Mouse (Mus musculus) NIH3T3 (cell line): ENCODE data around the gene Gm15517.
"Not testable (repeated sequence)": the region's sequence is repeated elsewhere in the genome, so short reads cannot be mapped to it uniquely, and the experiment has no call there.

Experiments
- DNase-seq: peaks from one replicate; pipeline ENCODE4 v3.0.0-alpha.2; 2012; ENCODE audit warnings: low read depth

The Gm15517 gene

DNA sequence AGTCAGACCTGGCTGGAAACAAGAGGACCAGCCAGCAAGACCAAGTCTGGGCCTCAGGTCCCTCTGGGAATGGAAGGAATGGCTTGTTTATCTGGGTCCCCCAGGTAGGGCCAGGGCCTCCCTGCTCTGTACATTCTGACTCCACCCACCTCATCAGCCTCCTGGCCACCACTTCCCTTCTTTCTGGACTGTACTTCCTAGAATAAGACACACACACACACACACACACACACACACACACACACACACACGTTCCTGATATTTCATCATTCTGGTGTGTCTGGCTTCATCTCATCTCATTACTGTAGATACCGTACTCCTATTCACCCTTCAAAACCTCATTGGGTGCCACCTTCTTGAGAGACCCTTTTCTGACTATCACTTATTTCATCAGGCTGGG, 8.2 kb downstream of the Gm15517 start:
- no peak for DNase-seq

DNA sequence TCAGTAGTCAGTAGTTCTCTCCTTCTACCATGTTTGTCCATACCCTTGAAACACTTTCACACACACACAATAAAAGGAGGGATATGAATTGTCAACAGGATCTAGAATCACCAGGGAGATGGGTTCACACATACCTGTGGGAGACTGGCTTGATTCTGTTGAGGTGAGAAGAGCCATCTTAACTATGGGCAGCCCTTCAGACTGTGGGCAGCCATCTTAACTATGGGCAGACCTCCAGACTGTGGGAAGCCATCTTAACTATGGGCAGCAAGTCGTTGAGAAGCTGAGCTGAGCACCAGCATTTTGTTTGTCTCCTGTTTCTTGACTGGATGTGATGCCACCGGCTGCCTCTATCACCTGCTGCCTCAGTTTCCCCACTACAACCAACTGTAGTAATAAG, 10.1 kb downstream of the Gm15517 start:
- peak; percentile 70 for DNase-seq

DNA sequence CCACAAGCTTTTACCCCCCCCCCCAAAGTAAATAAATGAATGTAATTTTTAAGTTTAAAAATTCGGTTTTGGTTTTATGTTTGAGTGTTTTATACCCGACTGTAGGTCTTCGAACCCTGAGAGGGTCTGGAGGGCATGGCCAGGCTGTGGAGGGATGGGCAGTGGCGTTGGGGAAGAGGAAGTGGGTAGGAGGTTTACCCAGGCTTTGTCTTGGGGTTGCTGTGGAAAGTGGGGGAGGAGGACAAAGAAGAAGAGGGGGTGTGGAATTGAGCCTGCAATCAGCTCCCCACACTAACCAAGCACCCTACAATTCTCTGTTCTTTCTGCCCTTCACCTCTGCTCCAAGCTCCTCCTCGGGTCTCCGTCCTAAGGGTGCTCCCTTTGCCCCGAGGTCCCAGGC, 11.3 kb downstream of the Gm15517 start:
- DNase-seq = no peak

DNA sequence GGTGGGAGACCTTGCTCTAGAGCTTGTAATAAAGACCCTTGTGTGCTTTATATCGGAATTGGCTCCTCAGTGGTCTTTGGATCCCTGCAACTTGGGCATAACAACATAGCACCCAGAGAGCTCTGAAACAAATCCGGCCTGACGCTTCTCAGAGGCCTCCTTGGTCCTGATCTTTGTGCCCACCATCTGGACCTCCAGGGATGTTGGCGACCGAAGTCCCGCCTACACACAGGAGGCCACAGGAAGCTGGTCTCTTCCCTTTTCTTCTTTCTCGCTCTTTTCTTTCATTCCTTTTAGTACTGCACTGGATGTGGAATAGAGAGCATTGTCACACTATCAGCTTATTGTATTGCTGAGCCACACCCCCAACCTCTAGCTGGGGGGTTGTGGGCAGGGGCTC, 12.2 kb downstream of the Gm15517 start:
- DNase-seq = no peak

DNA sequence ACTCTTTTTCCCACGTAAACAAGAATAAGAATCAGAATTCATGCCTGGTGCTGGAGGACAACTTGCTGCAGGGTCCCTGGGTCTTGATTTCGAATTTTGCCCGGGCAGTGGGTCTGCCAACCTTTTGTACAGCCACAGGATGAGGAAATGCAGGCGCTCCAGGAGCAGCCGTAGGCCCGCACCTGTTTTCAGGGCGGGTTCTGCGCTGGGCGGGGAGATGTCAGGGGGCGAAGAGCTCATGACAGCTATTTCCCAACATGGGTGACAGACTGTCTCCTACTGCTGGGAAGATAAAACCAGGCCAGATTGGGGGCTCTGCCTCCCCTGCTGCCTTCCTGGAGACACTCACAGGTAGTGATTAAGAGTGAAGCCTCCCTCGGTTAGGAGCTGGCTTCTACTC, 12.8 kb downstream of the Gm15517 start:
- no peak for DNase-seq

DNA sequence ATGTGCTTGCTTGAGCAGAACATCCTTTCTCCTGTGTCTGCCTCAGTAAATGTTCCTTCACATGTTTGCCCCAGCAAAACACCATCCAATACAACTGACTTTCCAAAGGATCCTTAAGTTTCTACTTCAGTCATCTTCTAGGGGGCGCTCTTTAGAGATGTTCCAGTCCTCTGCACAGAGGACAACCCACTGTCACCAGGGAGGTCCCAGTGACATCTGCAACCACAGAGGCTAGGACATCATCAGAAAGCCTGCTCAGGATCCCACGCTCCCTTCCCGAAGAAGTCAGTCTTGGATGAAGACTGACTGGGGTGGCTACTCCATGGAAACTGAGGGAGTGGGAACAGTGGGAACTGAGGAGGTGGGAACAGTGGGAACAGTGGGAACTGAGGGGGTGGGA, 14.3 kb downstream of the Gm15517 start:
- DNase-seq = no peak

DNA sequence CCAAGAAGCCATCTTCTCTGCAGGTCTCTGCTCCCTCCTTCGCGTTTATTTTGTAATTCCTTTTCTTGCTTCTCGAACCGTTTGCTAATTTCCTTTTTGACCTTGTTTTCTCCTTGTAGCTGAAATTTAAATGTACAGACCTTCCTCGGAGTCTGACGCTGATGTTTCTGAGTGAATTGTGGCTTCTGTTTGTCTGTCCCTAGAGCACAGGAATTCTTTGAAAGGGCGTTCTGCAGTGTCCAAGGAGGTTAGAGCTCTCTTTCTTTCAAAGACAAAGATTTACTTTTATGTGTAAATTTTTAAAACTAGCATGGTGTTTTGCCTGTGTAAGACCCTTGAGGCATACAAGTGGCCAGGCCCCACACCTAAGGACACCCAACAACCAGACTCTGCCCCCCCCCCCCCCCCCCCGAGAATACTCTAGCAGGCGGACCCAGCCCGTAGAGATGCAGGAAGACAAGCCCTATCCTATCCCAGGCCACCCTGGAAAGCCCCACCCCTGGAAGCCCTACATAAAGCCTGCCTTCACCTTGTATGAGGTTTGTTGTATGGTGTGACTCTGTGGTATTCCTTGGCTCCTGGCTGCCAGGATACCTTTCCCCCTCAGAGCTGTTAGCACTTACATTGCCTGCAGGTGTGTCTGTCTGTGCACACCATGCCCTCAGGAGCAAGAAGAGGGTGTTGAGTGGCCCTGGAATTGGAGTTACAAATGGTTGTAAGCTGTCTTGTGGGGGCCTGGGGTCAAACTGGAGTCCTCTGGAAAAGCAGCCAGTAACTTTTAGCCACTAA, 15.4 kb downstream of the Gm15517 start:
- DNase-seq = no peak

DNA sequence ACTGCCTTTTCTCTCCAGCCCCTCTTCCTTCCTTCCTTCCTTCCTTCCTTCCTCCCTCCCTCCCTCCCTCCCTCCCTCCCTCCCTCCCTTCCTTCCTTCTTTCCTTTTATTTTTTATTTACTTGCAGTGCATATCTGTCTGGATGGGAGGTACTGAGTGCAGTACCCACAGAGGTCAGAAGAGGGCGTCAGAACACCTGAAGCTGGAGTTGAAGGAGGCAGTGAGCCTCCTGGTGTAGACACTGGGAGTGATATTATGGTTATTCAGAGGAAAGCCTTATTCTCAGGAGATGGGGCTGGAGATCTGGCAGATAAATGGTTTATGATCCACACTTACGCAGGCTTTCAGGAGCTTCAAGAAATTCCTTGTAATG, 16.0 kb downstream of the Gm15517 start:
- peak; percentile 64 for DNase-seq

DNA sequence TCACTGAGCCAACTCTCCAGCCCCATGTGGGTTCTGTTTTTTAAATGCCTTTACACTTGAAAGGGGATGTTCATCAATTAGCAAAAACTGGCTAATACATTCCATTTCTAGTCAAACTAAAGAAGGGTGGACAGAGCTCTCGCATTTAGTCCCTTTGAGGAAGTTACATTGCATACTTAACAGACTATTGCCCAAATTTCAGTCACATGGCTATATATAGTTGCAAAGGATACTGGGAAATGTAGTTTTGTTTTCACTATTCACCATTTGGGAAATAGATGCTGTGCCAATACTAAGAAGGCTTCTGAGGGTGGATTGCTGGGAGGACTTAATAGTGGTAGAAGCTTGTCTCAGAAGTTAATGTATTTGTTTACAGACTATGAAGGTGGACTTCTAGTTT, 19.7 kb downstream of the Gm15517 start:
- DNase-seq = peak; percentile 35

DNA sequence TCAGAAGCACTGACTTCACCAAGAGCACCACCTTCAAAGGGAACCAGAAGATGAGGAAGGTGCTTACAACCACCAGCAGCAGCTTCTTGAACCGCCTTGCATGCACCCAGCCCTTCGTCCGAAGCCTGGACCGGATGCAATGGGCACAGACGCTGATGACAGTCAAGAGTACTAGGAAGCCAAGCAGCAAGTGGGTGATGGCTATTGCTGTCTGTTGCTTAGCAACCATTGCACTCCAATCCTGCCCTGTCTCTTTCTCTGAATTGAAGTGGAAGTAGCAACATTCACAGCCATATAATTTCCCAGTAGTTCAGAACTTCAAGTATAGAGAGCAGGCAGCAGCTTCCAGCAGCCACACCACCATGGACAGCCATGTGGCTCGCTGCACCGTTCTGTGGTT, 20.3 kb downstream of the Gm15517 start:
- DNase-seq = no peak

DNA sequence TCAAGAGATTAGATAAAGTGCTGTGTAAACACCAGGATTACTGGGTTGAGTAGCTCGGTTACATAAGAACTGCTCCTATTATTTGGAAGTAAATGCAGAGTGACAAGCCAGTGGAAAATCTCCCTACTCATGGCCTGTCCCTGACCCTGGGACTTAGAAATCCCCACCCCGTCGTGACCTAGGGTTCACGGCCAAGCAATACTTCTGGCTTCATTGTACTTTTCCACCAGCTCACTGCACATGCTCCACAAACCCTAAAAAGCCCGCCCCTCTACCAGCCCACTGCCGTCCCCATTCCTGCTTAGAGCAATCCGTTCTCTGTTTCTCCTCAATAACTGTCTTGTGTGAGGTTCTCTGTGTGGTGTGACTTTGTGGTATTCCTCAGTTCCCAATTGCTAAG, 26.5 kb downstream of the Gm15517 start:
- DNase-seq = no peak

DNA sequence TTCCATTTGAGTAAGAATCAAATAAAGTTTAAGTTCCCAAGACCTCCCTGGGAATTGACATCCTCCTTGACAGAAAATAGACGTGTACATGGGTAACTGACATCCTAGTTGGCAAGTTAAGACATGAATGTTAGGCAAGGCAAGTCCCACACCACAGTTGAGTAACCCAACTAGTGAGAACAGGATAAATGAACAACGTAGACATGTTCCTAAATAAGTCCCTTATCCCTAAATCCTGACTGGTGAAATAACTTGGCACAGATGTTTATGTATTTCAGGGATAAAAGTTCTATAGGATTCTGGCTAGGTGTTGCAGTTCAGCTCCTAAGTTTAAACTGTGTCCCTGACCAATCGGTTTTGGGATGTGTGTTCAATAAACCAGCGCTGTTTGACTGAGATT, 29.7 kb downstream of the Gm15517 start:
- DNase-seq = no peak

DNA sequence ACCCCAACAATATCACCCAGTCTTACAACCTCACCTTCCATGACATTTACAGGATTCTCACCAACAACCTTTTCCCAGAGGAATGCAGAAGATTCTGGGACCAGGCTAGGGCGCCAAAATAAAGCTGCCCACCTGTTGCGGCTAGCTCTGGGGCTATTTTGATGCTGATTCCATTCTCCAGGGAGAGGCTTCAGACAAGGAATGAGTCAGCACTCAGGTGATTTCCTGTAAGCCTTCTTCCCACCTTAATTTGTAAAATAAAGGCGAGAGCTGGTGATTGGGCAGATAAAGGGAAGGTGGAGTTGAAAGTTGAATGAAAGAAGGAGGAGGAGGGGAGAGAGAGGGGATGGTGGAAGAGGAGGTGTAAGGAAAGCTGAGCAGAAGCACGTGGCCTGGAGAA, 30.2 kb downstream of the Gm15517 start:
- DNase-seq = no peak

DNA sequence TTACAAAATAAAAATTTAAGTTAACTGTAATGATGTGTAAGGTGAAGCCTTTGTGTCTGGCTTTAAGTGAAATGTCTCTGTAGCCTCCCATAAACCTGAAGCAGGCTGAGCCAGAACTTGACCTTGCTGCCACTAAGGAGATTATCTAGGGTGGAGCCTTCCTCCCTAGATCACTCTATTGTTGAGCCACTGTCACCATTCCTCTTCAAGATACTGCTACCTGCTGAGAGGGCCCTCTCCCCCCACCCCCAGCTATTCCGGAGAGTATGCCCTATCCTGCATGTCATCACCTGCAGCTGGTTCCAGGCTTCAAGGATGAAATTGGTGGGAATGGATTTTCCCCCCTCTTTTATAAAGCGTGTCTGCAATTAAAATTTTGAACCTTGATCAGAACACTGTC, 36.3 kb downstream of the Gm15517 start:
- DNase-seq = not testable (repeated sequence)

DNA sequence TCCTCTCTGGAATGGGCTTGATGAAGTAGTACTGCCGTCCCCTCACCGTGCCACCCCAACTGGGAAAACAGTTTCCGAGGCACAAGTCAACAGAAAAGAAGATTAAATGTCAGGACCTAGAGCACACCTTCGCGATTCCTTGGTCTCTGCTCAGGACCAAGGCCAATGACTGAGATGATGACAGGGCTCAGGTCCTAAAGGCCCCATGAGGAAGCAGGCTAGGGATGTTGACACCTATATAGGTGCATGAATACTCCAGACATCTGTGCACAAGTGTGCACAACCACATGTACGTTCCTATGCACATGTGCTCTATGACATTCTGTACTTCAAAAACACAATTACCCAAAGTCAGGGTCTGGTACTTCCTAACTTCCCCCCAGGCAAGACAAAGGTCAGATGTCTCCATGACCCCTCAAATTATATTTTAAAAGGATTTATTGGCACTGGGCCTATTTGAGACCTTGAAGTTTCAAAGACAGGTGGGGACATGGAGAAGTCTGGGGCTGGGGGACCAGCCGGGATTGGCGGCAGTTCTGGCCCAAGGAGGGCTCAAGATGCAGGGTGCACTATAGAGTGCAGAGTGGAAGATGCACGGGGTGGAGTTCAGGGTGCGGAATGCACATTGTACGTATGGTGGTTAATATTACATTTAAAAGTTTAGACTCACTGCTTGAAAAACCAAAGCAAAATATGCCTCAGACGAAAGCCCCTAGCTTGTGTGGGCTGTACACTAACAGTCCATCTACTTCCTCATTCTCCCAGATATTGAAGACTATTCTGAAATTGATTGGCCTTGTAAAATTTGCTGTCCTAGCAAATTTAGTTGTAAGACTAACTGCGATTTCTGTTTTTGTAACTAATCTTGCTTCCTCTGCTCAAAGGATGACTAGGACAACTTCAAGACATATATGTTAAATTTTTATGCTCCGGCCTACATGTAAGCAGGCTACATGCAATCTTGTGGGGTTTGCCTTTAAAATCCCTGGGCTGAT, 42.4 kb downstream of the Gm15517 start:
- DNase-seq = no peak

DNA sequence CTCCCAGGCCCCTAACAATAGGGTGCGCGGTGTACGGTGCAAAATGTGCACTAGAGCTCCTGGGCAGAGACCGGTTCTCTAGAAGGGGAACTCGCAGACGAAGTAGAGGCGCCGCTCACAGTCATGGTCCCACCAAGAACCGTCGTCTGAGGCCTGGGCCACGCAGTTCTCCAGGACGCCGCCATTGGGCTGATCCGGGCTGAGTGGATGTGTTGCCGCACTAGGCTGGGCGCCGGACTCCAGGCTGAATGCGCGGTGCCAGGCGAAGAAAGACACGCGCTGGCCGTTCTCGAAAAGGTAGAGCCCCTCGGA, 43.2 kb downstream of the Gm15517 start:
- no peak for DNase-seq

DNA sequence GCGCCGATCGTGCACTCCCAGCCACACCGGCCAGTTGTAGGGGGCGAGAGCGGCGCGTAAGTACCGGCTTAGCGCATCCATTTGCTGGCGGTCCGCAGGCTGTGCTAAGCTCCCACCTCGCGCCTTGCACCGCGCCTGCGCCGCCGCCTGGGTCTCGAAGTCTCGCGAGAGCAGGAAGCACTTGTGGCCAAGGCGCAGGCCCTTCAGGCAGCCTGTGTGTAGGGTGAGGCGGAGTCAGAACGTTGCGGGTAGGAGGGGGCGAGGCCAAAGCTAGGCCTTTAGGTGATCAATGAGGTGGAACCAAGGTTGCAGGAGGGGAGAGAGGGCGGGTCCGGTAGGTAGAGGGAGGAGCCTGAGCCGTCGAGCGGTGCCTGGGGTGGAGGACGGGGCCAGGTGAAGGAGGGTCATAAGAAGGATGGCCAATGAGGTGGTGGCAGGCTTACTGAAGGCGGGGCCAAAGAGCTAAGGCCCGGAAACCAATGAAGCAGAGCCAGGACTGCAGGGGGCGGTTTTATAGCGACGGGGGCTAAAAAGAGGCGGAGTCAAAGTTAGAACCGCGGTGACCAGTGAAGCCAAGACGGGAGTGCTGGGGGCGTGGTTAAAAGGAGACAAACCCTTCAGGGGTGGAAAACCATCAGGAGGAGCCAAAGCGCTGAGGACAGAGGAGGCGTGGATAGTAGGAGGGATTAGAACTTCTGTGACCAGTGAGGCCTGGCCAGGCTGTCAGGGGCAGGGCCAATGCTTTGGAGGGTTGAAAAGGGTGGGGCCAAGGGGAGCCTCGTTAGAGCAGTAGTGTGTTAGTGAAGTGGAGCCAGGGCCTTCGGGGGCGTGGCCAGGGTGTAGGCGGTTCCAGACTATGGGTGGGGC, 43.8 kb downstream of the Gm15517 start:
- peak; percentile 99 for DNase-seq

DNA sequence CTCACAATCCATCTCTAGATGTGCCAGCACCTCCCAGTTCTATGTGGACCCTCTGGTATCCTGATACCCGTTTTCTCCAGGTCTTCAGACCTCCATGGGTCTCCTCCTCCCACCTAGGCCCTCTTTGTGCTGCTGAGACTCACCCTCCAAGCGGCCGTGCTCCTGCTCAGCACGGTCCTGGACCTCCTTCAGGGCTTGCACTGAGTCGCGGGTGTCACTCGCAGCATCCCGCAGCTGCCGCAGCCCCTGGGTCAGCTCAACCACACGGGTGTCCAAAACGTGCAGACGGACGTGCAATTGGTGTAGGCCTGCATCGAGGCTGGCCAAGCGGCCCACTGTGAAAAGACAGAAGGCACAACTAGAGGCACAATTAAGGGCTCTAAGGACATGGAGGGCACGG, 44.4 kb downstream of the Gm15517 start:
- DNase-seq = no peak

DNA sequence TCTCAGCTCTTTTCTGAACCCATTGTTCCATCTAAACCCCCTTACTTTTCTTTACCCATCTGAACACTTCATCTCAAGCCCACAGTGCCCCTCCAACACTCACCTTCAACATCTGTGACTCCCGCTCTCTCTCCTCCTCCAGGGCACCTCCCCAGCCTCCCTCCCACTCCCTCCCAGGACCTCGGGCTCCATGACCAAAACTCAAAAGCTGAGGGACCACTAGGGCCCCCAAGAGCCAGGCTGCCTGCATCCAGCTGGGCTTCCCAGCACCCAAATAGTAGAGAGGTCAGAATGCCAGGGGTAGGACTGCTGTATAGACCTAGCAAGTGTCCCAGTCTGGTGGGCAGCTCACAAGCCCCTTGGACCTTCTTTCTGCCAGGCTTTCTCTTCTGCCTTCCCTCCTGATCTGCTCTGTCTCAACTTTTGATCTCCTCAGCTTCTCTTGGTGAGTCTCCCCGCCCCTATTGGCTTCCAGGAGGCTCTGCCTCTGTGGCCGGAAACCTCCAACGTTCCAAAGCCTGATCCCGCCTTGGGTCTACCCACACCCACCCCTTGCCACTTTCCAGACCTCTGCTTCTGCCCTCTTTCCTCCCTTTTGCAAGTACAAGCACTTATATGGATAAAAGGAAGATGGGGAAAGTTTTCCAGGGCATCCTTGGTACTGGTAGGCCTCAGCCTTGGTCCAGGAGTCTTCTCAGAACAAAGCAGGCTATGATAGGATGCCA, 45.4 kb downstream of the Gm15517 start, which contains the start of gene Clec11a:
Clec11a (minus strand) TSS at position 387 of the 725 bp plus-strand sequence.
- DNase-seq = peak; percentile 14

DNA sequence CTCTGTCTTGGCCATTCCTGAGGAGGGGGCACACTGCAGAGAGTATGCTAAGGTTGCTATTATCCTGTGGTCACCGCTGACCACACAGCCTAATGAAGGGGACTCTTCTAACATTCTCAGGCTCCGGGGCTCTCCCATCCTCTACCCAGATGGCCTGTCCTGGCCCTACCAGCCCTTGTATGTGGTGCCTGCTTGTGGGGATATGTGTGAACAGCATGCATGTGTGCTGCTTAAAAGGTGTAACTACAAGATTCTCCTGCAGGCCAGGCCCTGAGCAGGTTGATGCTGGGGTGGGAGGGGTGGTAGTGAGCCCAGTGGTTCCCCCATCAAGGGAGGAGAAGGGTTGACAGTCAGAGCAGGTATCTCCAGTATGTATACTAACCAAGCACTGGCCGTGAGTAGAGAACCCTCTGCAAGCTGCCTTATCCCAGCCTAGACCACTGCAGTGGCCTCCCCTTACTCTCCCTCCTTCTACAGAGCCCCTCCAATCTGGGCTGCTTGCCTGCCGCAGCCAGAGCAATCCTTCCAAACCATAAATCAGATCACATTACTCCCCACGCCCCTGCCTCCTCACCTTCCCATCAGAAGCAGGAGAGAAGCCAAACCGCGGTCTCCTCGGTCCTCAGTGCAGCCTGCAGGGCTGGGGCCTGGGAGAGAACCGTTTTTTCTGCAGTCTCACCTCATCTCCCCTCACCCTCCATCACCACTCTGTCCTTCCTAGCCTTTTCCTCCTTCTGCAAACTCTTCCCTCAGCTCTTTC, 46.2 kb downstream of the Gm15517 start:
- DNase-seq = peak; percentile 52
